Mouse (Mus musculus): ENCODE results near the gene Tmod1. TPM values are rescaled to one million over a fixed set of nuclear protein-coding genes. Genes with fewer than 3 reads are reported as not detected.
A peak's percentile ranks its signal among the peaks of the same experiment; 100 is the strongest.

Tmod1 gene
- polyA plus RNA-seq, 1 experiment from 2014 or later, result 15.0 TPM

DNA sequence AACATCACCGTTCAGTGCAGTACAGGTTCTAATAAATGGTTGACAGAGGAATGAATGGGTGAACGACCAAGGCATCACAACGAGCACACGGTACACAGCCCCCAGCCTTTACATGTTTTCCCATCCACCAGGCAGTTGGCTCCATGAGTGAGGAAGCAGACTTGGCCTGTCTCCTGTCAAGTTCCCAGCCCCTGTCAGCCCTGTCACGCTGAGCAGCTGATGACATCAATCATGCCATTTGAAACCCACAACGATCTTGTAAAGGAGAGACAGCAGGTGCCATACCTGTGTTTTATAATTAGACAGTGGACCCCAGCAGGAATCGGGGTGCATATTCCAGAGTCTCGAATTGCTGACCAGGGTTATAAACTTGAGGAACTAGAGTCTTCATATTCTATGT is 4.6 kb downstream of the Tmod1 start:
- Histone ChIP-seq H3K27ac (ENCODE audit: low read length) (no peak overlapping the region), H3K4me3 (ENCODE audit: low read depth, low read length) (no peak overlapping the region), H3K4me1 (ENCODE audit: insufficient read depth, low read depth, low read length) (peaks cover 4% of the 10 kb centered on the region; the same call in 1 of the 2 replicates), H3K9ac (replicated peaks; ENCODE audit: low read depth) (no peak overlapping the region), H3K4me2 (replicated peaks; ENCODE audit: low read depth, low read length) (no peak overlapping the region), H3K9me3 (ENCODE audit: low read length) (no peaks in the 10 kb centered on the region), H3K36me3 (ENCODE audit: insufficient read depth, low read length) (no peaks in the 10 kb centered on the region), H3K27me3 (replicated peaks; ENCODE audit: insufficient read depth, low read length) (0 out of 2 replicates have a peak, but pooled peaks cover 6% of the 10 kb centered on the region)
- WGBS, result 77% methylated on average over 8 of the region's 8 CpGs
- DNase-seq (ENCODE audit: low spot score) (no peak), ATAC-seq (no peak)
- no peak for TF ChIP-seq EP300 (IDR thresholded peaks at IDR 0.05)
- TF ChIP-seq CTCF (IDR thresholded peaks at IDR 0.05), result no peak

DNA sequence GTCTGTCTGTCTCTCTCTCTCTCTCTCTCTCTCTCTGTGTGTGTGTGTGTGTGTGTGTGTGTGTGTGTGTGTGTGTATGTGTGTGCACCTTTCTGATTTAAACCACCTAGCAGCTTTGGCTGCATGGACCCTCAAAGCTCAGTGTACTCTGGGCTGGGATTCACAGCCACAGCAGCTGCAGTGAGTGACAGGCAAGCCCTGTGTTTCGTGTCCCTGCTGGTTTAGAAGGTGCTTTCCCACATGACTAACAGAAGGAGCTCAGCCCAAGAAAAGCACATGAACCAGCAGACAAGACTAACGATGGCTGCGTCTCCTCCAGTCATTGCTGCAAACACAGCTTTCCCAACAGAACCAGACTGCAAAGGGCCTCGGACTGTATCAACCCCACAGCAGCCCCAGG is 9.2 kb downstream of the Tmod1 start:
- Histone ChIP-seq H3K36me3 (ENCODE audit: insufficient read depth, low read length) (no peaks in the 10 kb centered on the region), H3K9me3 (ENCODE audit: low read length) (no peaks in the 10 kb centered on the region), H3K9ac (replicated peaks; ENCODE audit: low read depth) (no peak overlapping the region), H3K4me2 (replicated peaks; ENCODE audit: low read depth, low read length) (no peak overlapping the region), H3K4me3 (ENCODE audit: low read depth, low read length) (no peak overlapping the region), H3K27me3 (replicated peaks; ENCODE audit: insufficient read depth, low read length) (no peaks in the 10 kb centered on the region), H3K27ac (ENCODE audit: low read length) (no peak overlapping the region), H3K4me1 (ENCODE audit: insufficient read depth, low read depth, low read length) (no peaks in the 10 kb centered on the region)
- TF ChIP-seq EP300 (IDR thresholded peaks at IDR 0.05) (no peak), CTCF (IDR thresholded peaks at IDR 0.05) (no peak)
- 63% methylated on average over 4 of the region's 4 CpGs for WGBS
- DNase-seq (ENCODE audit: low spot score), result no peak
- no peak for ATAC-seq

DNA sequence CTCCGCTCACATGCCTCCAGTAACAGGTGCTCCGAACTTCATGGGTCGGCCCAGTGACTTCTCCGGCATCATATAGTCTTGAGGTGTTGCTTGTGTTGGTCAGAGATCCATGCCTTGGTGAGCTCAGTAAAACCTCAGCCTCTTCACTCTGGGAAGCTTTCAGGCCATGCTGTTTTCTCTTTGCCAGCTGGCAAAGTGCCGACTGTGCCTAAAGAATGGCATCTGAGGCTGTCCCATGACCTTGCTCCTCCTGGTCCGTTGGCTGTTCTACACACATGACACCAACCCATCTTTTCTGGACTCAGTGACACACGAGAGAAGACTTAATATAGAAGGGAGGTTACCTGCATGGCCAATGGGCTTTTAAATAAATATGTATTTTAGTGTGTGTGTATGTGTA is 9.7 kb downstream of the Tmod1 start:
- ATAC-seq (no peak), DNase-seq (ENCODE audit: low spot score) (no peak)
- Histone ChIP-seq H3K36me3 (ENCODE audit: insufficient read depth, low read length) (no peaks in the 10 kb centered on the region), H3K4me2 (replicated peaks; ENCODE audit: low read depth, low read length) (no peak overlapping the region), H3K9ac (replicated peaks; ENCODE audit: low read depth) (no peak overlapping the region), H3K27me3 (replicated peaks; ENCODE audit: insufficient read depth, low read length) (no peaks in the 10 kb centered on the region), H3K4me1 (ENCODE audit: insufficient read depth, low read depth, low read length) (no peaks in the 10 kb centered on the region), H3K9me3 (ENCODE audit: low read length) (no peaks in the 10 kb centered on the region), H3K4me3 (ENCODE audit: low read depth, low read length) (no peak overlapping the region), H3K27ac (ENCODE audit: low read length) (no peak overlapping the region)
- WGBS, result 75% methylated on average over 7 of the region's 7 CpGs
- TF ChIP-seq EP300 (IDR thresholded peaks at IDR 0.05), result no peak
- no peak for TF ChIP-seq CTCF (IDR thresholded peaks at IDR 0.05)

DNA sequence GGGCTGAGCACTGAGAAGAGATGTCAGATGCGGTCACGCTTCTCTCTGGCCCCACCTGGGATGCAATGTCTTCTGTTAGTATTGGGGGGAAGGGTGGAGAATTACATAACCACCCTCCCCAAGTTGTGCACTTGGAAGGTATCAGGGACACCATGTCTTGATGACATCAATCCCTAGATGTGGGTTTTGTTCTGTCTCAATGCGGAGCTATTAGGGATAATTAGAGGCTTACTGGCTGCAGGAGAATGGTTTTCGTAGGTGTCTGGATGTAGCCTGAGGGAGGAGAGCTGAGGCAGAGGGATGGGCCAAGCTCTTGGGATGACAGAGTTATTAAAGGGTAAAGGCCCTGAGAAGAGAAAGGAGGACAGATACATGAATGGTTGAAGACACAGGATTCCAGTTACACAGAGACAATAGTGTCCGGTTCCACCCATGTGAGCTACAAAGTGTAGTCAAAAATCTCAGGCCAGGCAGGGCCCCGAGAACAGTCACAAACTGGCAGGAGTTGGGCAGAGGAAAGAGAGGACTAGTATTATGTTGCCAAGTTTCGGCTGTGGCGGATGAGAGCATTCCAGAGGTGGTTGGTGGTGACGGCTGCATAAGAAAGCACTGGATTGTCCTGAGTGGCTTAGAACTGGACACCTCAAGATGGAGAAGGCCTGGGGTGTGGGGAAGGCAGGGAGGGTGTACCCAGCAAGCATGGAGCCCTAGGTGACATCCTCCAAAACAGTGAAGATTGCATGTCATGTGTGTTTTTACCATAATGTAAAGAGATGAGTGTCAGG is 14.8 kb downstream of the Tmod1 start:
- Histone ChIP-seq H3K9me3 (ENCODE audit: low read length) (0 out of 2 replicates have a peak, but pooled peaks cover 4% of the 10 kb centered on the region), H3K9ac (replicated peaks; ENCODE audit: low read depth) (no peak overlapping the region), H3K27me3 (replicated peaks; ENCODE audit: insufficient read depth, low read length) (no peaks in the 10 kb centered on the region), H3K4me3 (ENCODE audit: low read depth, low read length) (no peak overlapping the region), H3K27ac (ENCODE audit: low read length) (no peak overlapping the region), H3K4me1 (ENCODE audit: insufficient read depth, low read depth, low read length) (no peaks in the 10 kb centered on the region), H3K36me3 (ENCODE audit: insufficient read depth, low read length) (no peaks in the 10 kb centered on the region), H3K4me2 (replicated peaks; ENCODE audit: low read depth, low read length) (no peak overlapping the region)
- TF ChIP-seq CTCF (IDR thresholded peaks at IDR 0.05) (no peak), EP300 (IDR thresholded peaks at IDR 0.05) (no peak)
- 79% methylated on average over 9 of the region's 9 CpGs for WGBS
- DNase-seq (ENCODE audit: low spot score) (no peak), ATAC-seq (peak; percentile 61; the same call in 1 of the 2 replicates)

DNA sequence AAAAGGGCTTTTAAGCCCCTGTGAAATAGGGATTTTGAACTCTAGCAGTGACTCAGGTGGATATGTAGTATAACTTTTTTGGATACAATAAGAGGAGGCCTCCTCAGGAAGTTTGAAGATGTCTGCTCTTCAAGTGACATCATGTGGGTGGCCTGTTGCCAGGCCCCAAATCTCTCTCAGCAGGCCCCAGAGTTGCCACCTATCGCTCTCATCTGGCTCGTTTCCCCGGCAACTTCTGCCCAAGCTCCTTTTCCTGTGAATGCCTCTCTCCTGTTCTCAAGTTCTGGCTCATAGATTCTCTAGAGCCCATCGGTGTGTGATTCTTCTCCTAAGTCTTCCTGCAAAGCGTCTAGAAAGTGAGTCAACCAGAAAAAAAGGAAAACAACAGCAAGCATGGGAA is 17.4 kb downstream of the Tmod1 start:
- H3K4me1 ChIP-seq (ENCODE audit: insufficient read depth, low read depth, low read length), result no peaks in the 10 kb centered on the region
- no peaks in the 10 kb centered on the region for H3K36me3 ChIP-seq (ENCODE audit: insufficient read depth, low read length)
- H3K4me2 ChIP-seq (replicated peaks; ENCODE audit: low read depth, low read length), result no peak overlapping the region
- ATAC-seq (no peak), DNase-seq (ENCODE audit: low spot score) (no peak)
- TF ChIP-seq CTCF (IDR thresholded peaks at IDR 0.05) (no peak), EP300 (IDR thresholded peaks at IDR 0.05) (no peak)
- no peaks in the 10 kb centered on the region for H3K27me3 ChIP-seq (replicated peaks; ENCODE audit: insufficient read depth, low read length)
- 0 out of 2 replicates have a peak, but pooled peaks cover 4% of the 10 kb centered on the region for H3K9me3 ChIP-seq (ENCODE audit: low read length)
- H3K4me3 ChIP-seq (ENCODE audit: low read depth, low read length), result no peak overlapping the region
- 80% methylated on average over 5 of the region's 5 CpGs for WGBS
- H3K27ac ChIP-seq (ENCODE audit: low read length), result no peak overlapping the region
- H3K9ac ChIP-seq (replicated peaks; ENCODE audit: low read depth), result no peak overlapping the region

DNA sequence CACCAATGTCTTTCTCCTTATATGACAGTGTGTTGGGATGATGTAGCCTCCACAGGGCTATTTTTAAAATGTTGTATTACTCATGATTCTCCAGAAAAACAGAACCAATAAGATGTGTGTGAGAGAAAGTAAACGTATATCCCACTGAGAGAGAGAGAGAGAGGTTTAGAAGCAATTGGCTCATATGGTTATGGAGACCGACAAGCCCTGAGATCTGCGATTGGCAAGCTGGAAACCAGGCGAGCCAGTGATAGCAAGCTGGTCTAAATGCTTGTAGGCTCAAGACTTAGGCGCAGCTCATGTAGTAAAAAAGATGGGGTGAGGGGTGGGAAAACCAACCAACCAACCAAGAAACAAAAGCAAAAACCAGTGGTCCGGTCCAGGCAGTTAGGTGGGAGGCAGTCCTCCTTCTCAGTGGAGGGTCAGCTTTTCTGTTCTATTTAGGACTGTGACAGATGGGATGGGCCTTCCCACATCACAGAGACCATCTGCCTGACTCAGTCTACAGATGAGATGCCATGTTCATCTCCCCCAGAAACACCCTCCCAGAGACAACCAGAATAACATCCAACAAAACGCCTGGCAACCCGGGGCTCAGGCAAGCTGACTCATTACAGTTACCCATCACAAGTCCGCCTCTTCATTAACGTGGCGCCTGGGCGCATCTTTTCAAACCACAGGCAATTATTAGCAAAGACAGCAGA is 22.7 kb downstream of the Tmod1 start:
- H3K4me3 ChIP-seq (ENCODE audit: low read depth, low read length), result no peak overlapping the region
- no peak overlapping the region for H3K4me2 ChIP-seq (replicated peaks; ENCODE audit: low read depth, low read length)
- TF ChIP-seq CTCF (IDR thresholded peaks at IDR 0.05) (no peak), EP300 (IDR thresholded peaks at IDR 0.05) (no peak)
- peaks cover 5% of the 10 kb centered on the region; the same call in 1 of the 2 replicates for H3K4me1 ChIP-seq (ENCODE audit: insufficient read depth, low read depth, low read length)
- H3K36me3 ChIP-seq (ENCODE audit: insufficient read depth, low read length), result no peaks in the 10 kb centered on the region
- no peaks in the 10 kb centered on the region for H3K27me3 ChIP-seq (replicated peaks; ENCODE audit: insufficient read depth, low read length)
- DNase-seq (ENCODE audit: low spot score) (no peak), ATAC-seq (no peak)
- 0 out of 2 replicates have a peak, but pooled peaks cover 4% of the 10 kb centered on the region for H3K9me3 ChIP-seq (ENCODE audit: low read length)
- no peak overlapping the region for H3K27ac ChIP-seq (ENCODE audit: low read length)
- WGBS, result 84% methylated on average over 12 of the region's 12 CpGs
- no peak overlapping the region for H3K9ac ChIP-seq (replicated peaks; ENCODE audit: low read depth)

Data from lung, postnatal 0 days (tissue).